Mouse (Mus musculus) bone marrow macrophage, adult 2 months (primary cell): Measurements from ENCODE around the gene Fam136a. TPM values are rescaled to one million over a fixed set of nuclear protein-coding genes. Genes with fewer than 3 reads are reported as not detected.

Experiments used
- H3K27ac ChIP-seq: 2 replicates; pipeline ENCODE4 v1.5.1; 2012; ENCODE audit warnings: low read depth, low read length; ENCODE audit not compliant: insufficient read depth
- H3K4me1 ChIP-seq: 2 replicates; pipeline ENCODE4 v1.6.1; 2012; ENCODE audit warnings: low read length; ENCODE audit not compliant: control insufficient read depth, insufficient read depth
- H3K4me3 ChIP-seq: 2 replicates; pipeline ENCODE4 v1.5.1; 2012; ENCODE audit warnings: mild to moderate bottlenecking, low read length, moderate library complexity; ENCODE audit not compliant: insufficient read depth
- CTCF ChIP-seq: IDR thresholded peaks from 2 replicates; pipeline ENCODE4 v1.5.1; 2012; ENCODE audit warnings: low read depth, mild to moderate bottlenecking, low read length, moderate library complexity
- POLR2A ChIP-seq: IDR thresholded peaks from 2 replicates; pipeline ENCODE4 v1.6.1; 2012; ENCODE audit warnings: mild to moderate bottlenecking, low read depth, low read length, borderline replicate concordance
- polyA plus RNA-seq: library from polyadenylated mRNA; stranded (reverse); fragments of >200 nt; gene quantifications from 2 replicates; pipeline ENCODE4 v1.2.4, GENCODE M21; 2012; ENCODE audit not compliant: missing spikeins, insufficient read depth, insufficient read length

The Fam136a gene
- polyA plus RNA-seq, 1 experiment, result 11.0 TPM

GRCm38 (mm10) chr6:86404100-86404861 lies 38.8 kb downstream of the Fam136a start, which contains the start of gene Tia1:
Gene Tia1 (plus strand): TSS chr6:86404219.
- peak within 1 kb of the TSS; percentile 98 for H3K27ac ChIP-seq
- peak within 1 kb of the TSS; percentile 99 for H3K4me3 ChIP-seq
- H3K4me1 ChIP-seq, result peaks cover 20% of the 10 kb centered on the region
- TF ChIP-seq POLR2A, result no peak; the same call in 1 of the 2 replicates
- no peak for TF ChIP-seq CTCF

- peak overlapping the region; percentile 98 for H3K27ac ChIP-seq
- H3K4me3 ChIP-seq, result peak overlapping the region; percentile 99
- H3K4me1 ChIP-seq, result peaks cover 15% of the 10 kb centered on the region
- TF ChIP-seq POLR2A (no peak), CTCF (no peak)
These were observed 39.5 kb downstream of the Fam136a start for GRCm38 (mm10) chr6:86404996-86405395.

GRCm38 (mm10) chr6:86406306-86406705 lies 40.9 kb downstream of the Fam136a start:
- Histone ChIP-seq H3K27ac (no peak overlapping the region), H3K4me3 (no peak overlapping the region), H3K4me1 (peaks cover 9% of the 10 kb centered on the region)
- no peak for TF ChIP-seq CTCF

GRCm38 (mm10) chr6:86418711-86419110 lies 53.3 kb downstream of the Fam136a start:
- TF ChIP-seq CTCF (no peak), POLR2A (no peak)

GRCm38 (mm10) chr6:86419239-86419638 lies 53.8 kb downstream of the Fam136a start:
- Histone ChIP-seq H3K27ac (no peak overlapping the region), H3K4me1 (0 out of 2 replicates have a peak, but pooled peaks cover 2% of the 10 kb centered on the region), H3K4me3 (no peak overlapping the region)
- no peak for TF ChIP-seq POLR2A
- no peak for TF ChIP-seq CTCF

More at GRCm38 (mm10) chr6:86418711-86419110, 53.3 kb downstream of the Fam136a start:
- H3K27ac ChIP-seq, result no peak overlapping the region
- no peak overlapping the region for H3K4me3 ChIP-seq
- H3K4me1 ChIP-seq, result 0 out of 2 replicates have a peak, but pooled peaks cover 2% of the 10 kb centered on the region

Other genes starting within 250 kb of the Fam136a start
- not detected in 2 replicates for gene Tgfa, start 170.4 kb upstream of the Fam136a start, polyA plus RNA-seq
- gene Snrpg, start 5.7 kb downstream of the Fam136a start, polyA plus RNA-seq, result 122 and 159 TPM in 2 replicates
- 98.9 and 99.9 TPM in 2 replicates for gene Pcyox1, start 31.5 kb downstream of the Fam136a start, polyA plus RNA-seq
- 49.7 and 67.7 TPM in 2 replicates for gene Tia1, start 38.6 kb downstream of the Fam136a start, polyA plus RNA-seq
- gene Gm44790, start 61.0 kb downstream of the Fam136a start, polyA plus RNA-seq, result not detected in 2 replicates
- gene C87436, start 72.7 kb downstream of the Fam136a start, polyA plus RNA-seq, result 16.6 and 20.3 TPM in 2 replicates
- 177 and 185 TPM in 2 replicates for gene Pcbp1, start 160.7 kb downstream of the Fam136a start, polyA plus RNA-seq